Mouse (Mus musculus) embryonic facial prominence, embryonic 11.5 days (tissue): ENCODE measurements around the gene Pik3r6. TPM values are rescaled to one million over a fixed set of nuclear protein-coding genes. Genes with fewer than 3 reads are reported as not detected.

Source experiments
- ATAC-seq: fragments of 200-750 bp; cut with Nextera tagmentation; replicated peaks from 2 replicates; pipeline ENCODE4 v1.8.0; 2017; ENCODE audit warnings: low read depth; ENCODE audit not compliant: insufficient number of reproducible peaks, low FRiP score, low TSS enrichment
- DNase-seq: peaks from one replicate; pipeline ENCODE4 v3.0.0-alpha.2; 2015; ENCODE audit warnings: low spot score
- H3K27ac ChIP-seq: fragments of 300-500 bp; sonication (generic); replicated peaks from 2 replicates; pipeline ENCODE4 v1.5.1; 2014; ENCODE audit warnings: mild to moderate bottlenecking, low read depth, low read length, control low read depth
- H3K27me3 ChIP-seq: fragments of 300-500 bp; sonication (generic); 2 replicates; pipeline ENCODE4 v1.6.1; 2014; ENCODE audit warnings: mild to moderate bottlenecking, low read length, moderate library complexity, mixed read lengths; ENCODE audit not compliant: control insufficient read depth, insufficient read depth
- H3K36me3 ChIP-seq: fragments of 300-500 bp; sonication (generic); replicated peaks from 2 replicates; pipeline ENCODE4 v1.6.1; 2014; ENCODE audit warnings: low read depth, mild to moderate bottlenecking, low read length, moderate library complexity, mixed read lengths; ENCODE audit not compliant: control insufficient read depth, insufficient read depth
- H3K4me1 ChIP-seq: fragments of 300-500 bp; sonication (generic); 2 replicates; pipeline ENCODE4 v1.6.1; 2014; ENCODE audit warnings: low read length, mixed read lengths; ENCODE audit not compliant: control insufficient read depth, insufficient read depth
- H3K4me2 ChIP-seq: fragments of 300-500 bp; sonication (generic); 2 replicates; pipeline ENCODE4 v1.6.1; 2014; ENCODE audit warnings: low read depth, mild to moderate bottlenecking, control low read depth, low read length, moderate library complexity
- H3K4me3 ChIP-seq: fragments of 300-500 bp; sonication (generic); 2 replicates; pipeline ENCODE4 v1.5.1; 2014; ENCODE audit warnings: low read depth, low read length, control low read depth
- H3K9ac ChIP-seq: fragments of 300-500 bp; sonication (generic); replicated peaks from 2 replicates; pipeline ENCODE4 v1.6.1; 2014; ENCODE audit warnings: mild to moderate bottlenecking, control low read depth, low read length
- H3K9me3 ChIP-seq: fragments of 300-500 bp; sonication (generic); replicated peaks from 2 replicates; pipeline ENCODE4 v1.6.1; 2016; ENCODE audit warnings: mild to moderate bottlenecking, low read length, inconsistent platforms, mixed read lengths; ENCODE audit not compliant: control insufficient read depth
- WGBS: fragments of 180-500 bp; shearing (Covaris S2); extraction: QIAGEN DNeasy Blood & Tissue Kit; methylation state at CpG from one replicate; pipeline ENCODE4 v1.1.7; 2014; 5-methylcytosine and 5-hydroxymethylcytosine counted together
- polyA plus RNA-seq: library from polyadenylated mRNA; unstranded; fragments of >200 nt; fragmentation: Nextera tagmentation; extraction: Ambion mirVana; gene quantifications from 2 replicates; pipeline ENCODE4 v1.2.1, GENCODE M21; 2014

The Pik3r6 gene
- polyA plus RNA-seq, 1 experiment from 2014 or later: 1.2 TPM

DNA sequence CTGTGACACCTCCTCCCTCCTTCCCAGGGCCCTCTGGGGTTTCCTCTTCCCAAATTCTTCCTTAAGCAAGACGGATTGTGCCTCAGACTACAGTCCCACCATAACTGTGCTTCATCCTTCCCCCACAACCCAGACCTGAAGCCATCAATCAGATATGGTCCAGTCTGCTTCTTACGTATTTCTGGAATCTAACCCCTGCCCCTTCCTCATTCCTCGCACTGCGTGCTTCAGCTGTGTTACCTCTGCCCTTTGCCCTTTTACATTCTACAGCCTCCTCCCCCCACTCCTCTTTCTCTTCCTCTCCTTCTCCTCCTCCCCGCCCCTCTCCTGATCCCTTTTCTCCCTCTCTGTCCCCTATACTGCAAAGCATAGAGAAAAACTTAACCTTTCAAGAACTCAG, 88.9 kb downstream of the Pik3r6 start:
- 1% methylated on average over 5 of the region's 5 CpGs for WGBS
- DNase-seq (peak; percentile 53), ATAC-seq (no peak)
- Histone ChIP-seq H3K9ac (no peak overlapping the region), H3K27me3 (no peaks in the 10 kb centered on the region), H3K27ac (no peak overlapping the region), H3K4me3 (no peak overlapping the region), H3K9me3 (no peaks in the 10 kb centered on the region), H3K4me2 (no peak overlapping the region), H3K4me1 (0 out of 2 replicates have a peak, but pooled peaks cover 2% of the 10 kb centered on the region), H3K36me3 (no peaks in the 10 kb centered on the region)

DNA sequence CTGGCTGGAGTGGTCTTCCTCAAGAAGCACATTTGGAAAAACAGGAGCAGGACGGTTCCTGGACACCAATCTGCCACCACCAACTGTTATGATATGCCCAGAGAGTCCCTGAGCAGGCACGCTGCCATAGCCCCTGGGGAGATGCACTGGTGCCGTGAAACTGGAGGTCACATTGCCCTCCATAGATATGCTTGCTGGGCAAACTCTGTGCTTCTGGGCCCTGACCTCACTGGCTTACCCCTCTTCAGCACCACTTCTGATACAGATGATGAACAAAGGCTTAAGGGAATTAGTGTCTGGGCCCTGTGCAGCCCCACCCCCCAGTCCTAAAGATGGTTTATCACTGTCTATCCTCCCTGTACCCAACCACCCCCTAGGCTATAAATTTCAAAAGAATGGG, 90.4 kb downstream of the Pik3r6 start:
- ATAC-seq (no peak), DNase-seq (no peak)
- Histone ChIP-seq H3K27me3 (no peaks in the 10 kb centered on the region), H3K9ac (no peak overlapping the region), H3K9me3 (no peaks in the 10 kb centered on the region), H3K4me3 (no peak overlapping the region), H3K4me2 (no peak overlapping the region), H3K36me3 (no peaks in the 10 kb centered on the region), H3K27ac (no peak overlapping the region), H3K4me1 (0 out of 2 replicates have a peak, but pooled peaks cover 2% of the 10 kb centered on the region)
- WGBS: 53% methylated on average over 3 of the region's 3 CpGs

DNA sequence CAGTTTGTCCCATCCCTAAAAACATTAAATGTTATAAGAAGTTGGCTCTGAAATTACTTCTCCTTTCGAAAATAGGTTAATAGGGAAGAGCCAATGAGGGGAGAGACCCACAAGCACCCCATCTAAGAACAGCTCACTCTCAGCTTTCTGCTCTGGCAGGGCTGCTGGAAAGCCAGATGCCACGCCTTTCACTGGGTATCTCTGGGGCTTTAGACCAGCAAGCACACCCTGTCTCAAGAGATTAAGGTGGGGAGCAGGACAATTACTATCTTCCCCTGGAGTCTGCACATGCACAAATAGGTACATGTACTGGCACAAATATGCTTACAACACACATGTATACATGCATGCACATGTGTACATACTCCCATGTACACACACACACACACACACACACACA, 95.1 kb downstream of the Pik3r6 start:
- no peak overlapping the region for H3K4me2 ChIP-seq
- no peaks in the 10 kb centered on the region for H3K27me3 ChIP-seq
- ATAC-seq (no peak), DNase-seq (no peak)
- no peaks in the 10 kb centered on the region for H3K9me3 ChIP-seq
- H3K4me1 ChIP-seq: peaks cover 5% of the 10 kb centered on the region
- no peak overlapping the region for H3K9ac ChIP-seq
- WGBS: 88% methylated on average over 2 of the region's 2 CpGs
- H3K27ac ChIP-seq: no peak overlapping the region
- H3K4me3 ChIP-seq: no peak overlapping the region
- H3K36me3 ChIP-seq: no peaks in the 10 kb centered on the region

DNA sequence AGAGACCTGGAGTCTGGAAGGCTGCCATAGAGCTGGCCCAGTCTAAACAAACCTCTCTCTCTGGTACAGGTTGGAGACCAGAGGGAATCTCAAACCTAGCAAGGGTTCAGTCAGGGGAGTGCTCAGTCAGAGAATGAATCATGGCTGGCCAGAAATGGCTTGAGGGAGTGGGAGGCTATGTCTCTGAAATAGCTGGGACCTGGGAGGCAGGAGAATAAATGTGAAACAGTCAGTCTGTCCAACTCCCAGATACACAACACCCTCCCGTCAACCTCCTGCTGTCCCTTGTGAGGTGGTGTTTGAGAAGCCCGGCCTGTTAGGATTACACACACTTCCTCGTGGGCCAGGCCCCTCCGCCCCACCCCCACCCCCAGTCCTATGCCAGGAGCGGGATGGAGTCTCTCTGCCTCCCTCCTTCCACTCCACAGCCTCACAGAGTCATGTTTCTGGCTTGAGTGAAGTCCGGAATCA, 97.8 kb downstream of the Pik3r6 start:
- no peaks in the 10 kb centered on the region for H3K9me3 ChIP-seq
- H3K36me3 ChIP-seq: no peaks in the 10 kb centered on the region
- H3K4me1 ChIP-seq: peaks cover 5% of the 10 kb centered on the region
- ATAC-seq (no peak), DNase-seq (peak; percentile 38)
- H3K4me3 ChIP-seq: no peak overlapping the region
- H3K9ac ChIP-seq: no peak overlapping the region
- no peaks in the 10 kb centered on the region for H3K27me3 ChIP-seq
- H3K27ac ChIP-seq: peak overlapping the region; percentile 8; the same call in 1 of the 2 replicates
- no peak overlapping the region for H3K4me2 ChIP-seq
- WGBS: 23% methylated on average over 6 of the region's 6 CpGs

DNA sequence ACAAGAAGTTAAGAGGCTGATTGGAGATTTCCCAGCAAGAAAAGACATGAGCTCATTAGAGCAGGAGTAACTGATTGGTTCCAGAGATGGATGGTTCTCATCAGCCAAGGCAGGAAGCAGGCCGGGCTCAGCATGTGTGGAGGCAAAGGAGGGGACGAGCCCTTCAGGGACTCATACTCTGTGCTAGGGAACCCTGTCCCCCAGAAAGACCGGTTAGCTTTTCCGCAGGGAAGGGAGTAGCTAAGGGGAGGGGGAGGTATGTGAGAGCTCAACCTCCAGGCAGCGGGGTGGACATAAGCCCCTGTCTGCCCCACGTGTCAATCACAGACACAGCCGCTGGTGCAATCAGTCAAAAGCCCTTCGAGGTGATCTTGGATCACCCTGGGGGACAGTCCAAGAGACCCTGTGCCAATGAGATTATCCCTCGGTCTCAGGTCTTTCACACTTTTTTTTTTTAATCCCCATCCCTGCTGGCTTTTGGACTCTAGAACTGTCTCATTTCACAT, 98.7 kb downstream of the Pik3r6 start:
- Histone ChIP-seq H3K36me3 (no peaks in the 10 kb centered on the region), H3K4me1 (peaks cover 5% of the 10 kb centered on the region), H3K27me3 (no peaks in the 10 kb centered on the region), H3K9ac (no peak overlapping the region; the same call in 1 of the 2 replicates), H3K9me3 (no peaks in the 10 kb centered on the region), H3K4me3 (no peak overlapping the region), H3K27ac (peak overlapping the region; percentile 71), H3K4me2 (no peak overlapping the region)
- WGBS: 4% methylated on average over 9 of the region's 9 CpGs
- peak; percentile 77 for DNase-seq
- ATAC-seq: peak; percentile 76

Other genes with a start within 250 kb of the Pik3r6 start
- 3.2 and 4.2 TPM in 2 replicates for gene Ntn1, start 102.2 kb upstream of the Pik3r6 start, polyA plus RNA-seq
- 0.50 and 0.66 TPM in 2 replicates for gene Pik3r5, start 70.9 kb upstream of the Pik3r6 start, polyA plus RNA-seq
- 0.20 and 0.27 TPM in 2 replicates for gene Mfsd6l, start 53.2 kb downstream of the Pik3r6 start, polyA plus RNA-seq
- gene Ccdc42, start 84.0 kb downstream of the Pik3r6 start, polyA plus RNA-seq: 0.20 and 0.67 TPM in 2 replicates
- 137 and 146 TPM in 2 replicates for gene Myh10, start 188.5 kb downstream of the Pik3r6 start, polyA plus RNA-seq